Mouse (Mus musculus) spleen, embryonic (tissue): Measurements from ENCODE around the gene Adtrp.

ENCODE experiments used
- CTCF ChIA-PET: fragments of 350-600 bp; sonication (Branson Sonifier 250); formaldehyde crosslinking; loops from one replicate; lab custom pipeline; 2022; lab: Charles Lee

Gene Adtrp

DNA sequence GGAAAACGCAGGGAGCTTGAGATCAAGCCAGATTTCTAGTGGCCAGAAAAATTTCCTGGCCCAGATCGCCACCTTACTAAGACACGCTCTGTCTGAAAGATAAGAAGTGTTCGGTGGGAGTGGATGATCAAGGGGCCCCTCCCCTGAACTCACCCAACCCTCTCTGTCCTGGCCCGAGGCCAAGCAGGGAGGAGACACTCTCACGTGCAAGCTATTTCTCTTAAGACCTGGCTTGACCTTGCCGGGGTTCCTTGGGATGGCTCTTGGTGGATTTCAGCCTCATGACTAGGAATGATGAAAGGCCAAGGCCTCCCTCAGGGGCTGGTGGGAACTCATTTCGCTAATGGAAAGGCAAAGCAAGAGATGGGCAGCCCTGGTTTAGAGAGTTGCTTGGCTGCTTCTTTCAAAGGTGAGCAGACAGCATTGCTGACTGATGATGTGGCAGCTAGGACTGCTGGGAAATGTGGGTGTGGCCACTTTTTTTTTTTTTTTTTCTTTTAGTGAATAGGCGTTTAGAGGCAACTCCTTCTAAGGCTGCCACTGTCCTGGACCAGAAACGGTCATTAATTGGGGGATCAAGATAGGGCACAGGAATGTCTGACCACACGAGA lies at the start of gene Adtrp:
Gene Adtrp (minus strand): TSS at position 169 of the 611 bp plus-strand sequence.
- CTCF ChIA-PET = interaction anchor here (0.6 kb wide), 1 partner anchor 8 kb away, joined by 4 read pairs; no protein-coding TSS in a partner anchor

- CTCF ChIA-PET = no interaction called here
Measured at GRCm38 (mm10) chr13:41892016-41892415, 44.5 kb upstream of the Adtrp start.

DNA sequence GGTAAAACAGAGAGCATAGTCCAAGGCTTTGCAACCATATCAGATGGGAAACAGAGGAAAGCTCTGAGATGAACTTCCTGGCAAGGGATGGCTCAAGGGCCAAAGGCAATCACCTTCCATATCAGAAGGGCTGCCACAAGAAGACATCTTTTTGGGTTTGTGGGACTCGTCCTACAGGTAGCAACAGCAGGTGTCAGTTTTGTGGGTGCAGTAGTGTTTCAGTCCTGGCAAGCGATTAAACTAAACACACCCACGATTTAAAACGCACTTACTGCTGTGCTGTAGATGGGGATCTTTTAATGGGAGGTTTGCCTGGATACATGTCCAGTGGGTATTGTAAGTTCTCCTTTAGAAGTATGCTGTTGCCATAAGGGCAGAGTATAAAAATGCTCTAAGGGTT lies 43.1 kb upstream of the Adtrp start:
- CTCF ChIA-PET = no interaction called here

- CTCF ChIA-PET = no interaction called here
Measured at GRCm38 (mm10) chr13:41890111-41890600, 42.7 kb upstream of the Adtrp start.

DNA sequence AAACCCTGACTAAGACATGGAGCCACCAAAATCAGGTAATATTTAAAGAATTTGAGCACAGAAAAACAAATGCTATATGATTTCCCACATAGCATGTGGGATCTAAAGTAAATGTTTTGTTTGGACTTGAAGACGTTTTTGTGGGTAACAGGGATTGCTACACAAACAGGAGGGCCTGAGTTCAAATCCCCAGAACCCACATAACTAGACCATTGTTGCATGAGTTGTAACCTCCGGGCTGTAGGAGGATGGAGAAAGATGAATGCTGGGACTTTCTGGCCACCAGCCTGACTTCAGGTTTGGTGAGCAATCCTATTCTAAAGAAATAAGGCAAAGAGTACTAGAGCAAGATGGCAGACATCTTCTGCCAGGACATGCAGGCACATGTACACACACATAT lies 41.2 kb upstream of the Adtrp start:
- CTCF ChIA-PET = no interaction called here

DNA sequence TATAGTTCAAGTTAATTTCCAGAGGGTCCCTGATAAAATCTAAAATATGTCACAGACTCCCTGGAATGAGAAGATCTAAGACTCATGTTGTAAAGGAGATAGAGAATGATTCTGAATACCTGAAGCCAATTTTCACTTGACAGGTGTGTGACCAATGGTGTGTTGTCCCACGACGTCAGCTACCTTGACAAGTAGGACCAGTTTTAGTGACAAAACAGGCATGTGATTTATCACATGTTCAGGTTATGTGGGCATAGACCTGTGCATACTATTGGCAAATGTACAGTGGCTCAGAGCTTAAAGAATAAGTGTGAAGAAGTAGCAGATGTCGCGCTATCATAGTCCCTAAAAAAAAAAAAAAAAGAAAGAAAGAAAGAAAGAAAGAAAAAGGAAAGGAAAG lies 38.6 kb upstream of the Adtrp start:
- CTCF ChIA-PET = no interaction called here

DNA sequence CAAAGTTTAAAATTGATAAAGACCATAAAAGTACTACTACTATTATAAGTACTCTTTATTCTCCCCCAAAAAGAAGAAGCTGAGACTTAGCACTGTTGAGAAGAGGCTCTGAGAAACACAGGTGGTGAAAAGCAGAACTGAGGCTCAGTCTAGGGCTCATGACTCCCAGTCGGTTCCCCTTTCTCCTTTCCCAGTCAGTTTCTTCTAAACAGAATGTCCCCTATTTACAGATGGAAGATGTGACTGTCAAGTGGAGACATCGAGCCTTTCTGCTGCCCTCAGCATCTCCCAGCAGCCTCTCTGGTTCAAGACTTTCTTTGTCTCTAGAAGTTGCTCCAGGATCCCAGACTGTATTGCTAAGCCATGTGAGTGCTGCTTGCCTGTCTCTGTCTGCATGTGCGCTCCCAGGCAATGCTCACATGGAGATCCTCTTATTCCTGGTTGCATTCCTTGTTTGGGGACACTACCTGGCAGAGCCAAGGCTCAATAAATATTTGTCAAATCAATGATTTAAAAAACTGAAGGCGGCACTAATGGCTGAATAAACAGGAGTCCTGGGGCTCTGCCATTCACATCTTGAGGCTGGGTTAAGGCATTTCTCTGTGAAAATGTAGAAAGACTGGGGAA lies 36.3 kb upstream of the Adtrp start:
- CTCF ChIA-PET = interaction anchor here (0.7 to 1.0 kb wide), 2 partner anchors 66 to 107 kb away, joined by 3 to 4 read pairs; no protein-coding TSS in a partner anchor

DNA sequence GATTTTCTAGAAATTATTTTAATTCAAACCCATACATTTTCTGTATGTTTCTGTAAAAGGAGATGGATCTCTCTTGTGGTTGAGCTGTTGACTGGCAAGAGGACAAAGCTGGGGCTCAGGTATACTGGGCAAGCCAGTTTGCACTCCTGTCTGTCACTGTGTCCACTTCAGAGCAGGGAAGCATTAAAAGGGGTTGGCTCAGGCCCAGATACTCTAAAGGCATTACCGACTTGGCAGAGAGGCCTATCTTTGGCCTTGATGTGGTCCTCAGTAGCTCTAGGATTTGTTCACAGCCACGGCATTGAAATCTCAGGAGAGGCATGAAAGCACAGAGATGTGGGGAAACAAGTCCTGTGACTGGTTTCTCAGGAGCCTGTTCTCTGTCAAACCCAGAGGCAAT lies 33.7 kb upstream of the Adtrp start:
- CTCF ChIA-PET = interaction anchor here (0.6 kb wide), 1 partner anchor 449 kb away, joined by 7 read pairs; no protein-coding TSS in a partner anchor

GRCm38 (mm10) chr13:41880525-41880924 lies 33.0 kb upstream of the Adtrp start:
- CTCF ChIA-PET = interaction anchor here (0.7 kb wide), 1 partner anchor 155 kb away, joined by 11 read pairs; no protein-coding TSS in a partner anchor

DNA sequence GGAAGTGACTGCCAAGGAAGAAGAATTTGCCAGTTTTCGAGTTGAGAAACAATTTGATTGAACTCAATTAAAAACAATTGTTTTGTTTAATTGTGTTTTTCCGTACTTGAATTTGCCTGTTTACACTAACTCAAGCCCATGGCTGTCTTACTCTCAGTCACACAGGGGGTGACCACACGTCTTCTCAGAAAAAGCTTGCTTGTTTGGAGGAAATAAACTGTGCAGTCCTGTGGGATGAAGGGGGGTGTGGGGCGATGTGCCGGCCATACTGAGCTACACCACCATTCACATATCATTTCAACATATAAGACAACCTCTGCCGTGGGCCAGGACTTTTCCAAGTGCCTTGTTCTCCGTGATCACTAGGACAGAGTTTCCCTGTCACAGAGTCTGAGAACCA lies 25.2 kb upstream of the Adtrp start:
- CTCF ChIA-PET = no interaction called here

- CTCF ChIA-PET = interaction anchor here (0.6 kb wide), 1 partner anchor 172 kb away, joined by 4 read pairs; no protein-coding TSS in a partner anchor
Measured at GRCm38 (mm10) chr13:41872161-41872562, 24.7 kb upstream of the Adtrp start.

- CTCF ChIA-PET = no interaction called here
Measured at GRCm38 (mm10) chr13:41867533-41867932, 20.0 kb upstream of the Adtrp start.

DNA sequence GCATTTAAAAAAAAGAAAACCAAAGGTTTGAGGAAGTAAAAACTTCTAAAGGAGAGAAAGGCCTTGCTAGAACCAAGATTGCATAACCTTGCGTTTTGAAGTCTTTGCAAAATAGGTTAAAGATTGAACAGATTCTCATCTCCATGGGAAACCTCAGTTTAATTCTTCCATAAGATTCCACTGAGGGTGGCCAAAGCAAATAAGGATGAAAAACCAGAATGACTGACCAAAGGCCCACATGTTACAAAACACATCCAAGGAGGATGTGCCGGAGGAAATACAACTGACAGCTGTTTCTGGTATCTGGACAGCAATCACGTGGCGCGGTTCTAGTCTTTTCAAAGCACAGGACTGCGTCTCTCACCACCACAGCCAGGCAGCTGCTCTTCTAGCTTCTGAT lies 18.1 kb upstream of the Adtrp start:
- CTCF ChIA-PET = no interaction called here

- CTCF ChIA-PET = no interaction called here
Measured at GRCm38 (mm10) chr13:41865071-41865470, 17.6 kb upstream of the Adtrp start.

- CTCF ChIA-PET = no interaction called here
Measured at GRCm38 (mm10) chr13:41860603-41861405, 13.3 kb upstream of the Adtrp start.

- CTCF ChIA-PET = interaction anchor here (0.6 kb wide), 1 partner anchor 930 kb away, joined by 3 read pairs; no protein-coding TSS in a partner anchor
Measured at GRCm38 (mm10) chr13:41855206-41856185, 8.0 kb upstream of the Adtrp start.

GRCm38 (mm10) chr13:41850727-41851378 lies 3.4 kb upstream of the Adtrp start:
- CTCF ChIA-PET = no interaction called here

DNA sequence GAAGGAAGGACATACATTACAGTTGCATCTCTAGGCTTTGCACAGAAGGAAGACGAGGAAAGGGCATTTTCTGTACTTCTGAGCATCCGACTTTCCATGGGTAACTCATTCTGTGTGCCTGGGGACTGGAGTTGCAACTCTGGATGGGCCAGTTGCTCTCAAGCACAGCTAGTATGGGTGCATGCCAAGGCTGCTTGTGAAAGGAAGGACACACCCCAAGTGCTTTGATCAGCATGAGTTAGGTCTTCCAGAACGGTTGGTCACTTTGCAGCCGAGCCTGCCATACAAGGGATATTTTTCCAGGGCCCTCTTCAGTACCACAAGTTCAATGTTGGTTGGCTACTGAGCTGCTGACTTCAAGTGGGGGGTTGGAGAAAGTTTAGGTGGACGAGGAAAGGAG lies 968 bp downstream of the Adtrp start:
- CTCF ChIA-PET = no interaction called here

GRCm38 (mm10) chr13:41845013-41845412 lies 2.5 kb downstream of the Adtrp start:
- CTCF ChIA-PET = no interaction called here

- CTCF ChIA-PET = no interaction called here
Measured at GRCm38 (mm10) chr13:41844071-41844470, 3.4 kb downstream of the Adtrp start.
